Mouse (Mus musculus) kidney, postnatal 0 days (tissue): Measurements from ENCODE around the gene Ppp1r1c. TPM values are rescaled to one million over a fixed set of nuclear protein-coding genes. Genes with fewer than 3 reads are reported as not detected.

Experiments used
- ATAC-seq: fragments of 200-750 bp; cut with Nextera tagmentation; replicated peaks from 2 replicates; pipeline ENCODE4 v1.8.0; 2017; ENCODE audit warnings: low read depth, moderate number of reproducible peaks, moderate TSS enrichment, moderate library complexity; ENCODE audit not compliant: low FRiP score
- DNase-seq: peaks from one replicate; pipeline ENCODE4 v3.0.0-alpha.2; 2016; ENCODE audit warnings: low spot score
- H3K27ac ChIP-seq: fragments of 300-500 bp; sonication (generic); 2 replicates; pipeline ENCODE4 v1.5.1; 2014; ENCODE audit warnings: mild to moderate bottlenecking
- H3K27me3 ChIP-seq: fragments of 300-500 bp; sonication (generic); 2 replicates; pipeline ENCODE4 v1.6.1; 2014; ENCODE audit warnings: low read length, mixed read lengths; ENCODE audit not compliant: insufficient read depth
- H3K36me3 ChIP-seq: fragments of 300-500 bp; sonication (generic); 2 replicates; pipeline ENCODE4 v1.6.1; 2014; ENCODE audit warnings: low read length, mixed read lengths; ENCODE audit not compliant: insufficient read depth
- H3K4me1 ChIP-seq: fragments of 300-500 bp; sonication (generic); replicated peaks from 2 replicates; pipeline ENCODE4 v1.6.1; 2014; ENCODE audit warnings: antibody characterized with exemption, low read length, mixed read lengths; ENCODE audit not compliant: insufficient read depth
- H3K4me2 ChIP-seq: fragments of 300-500 bp; sonication (generic); 2 replicates; pipeline ENCODE4 v1.6.1; 2014; ENCODE audit warnings: mild to moderate bottlenecking, low read length, moderate library complexity, mixed read lengths
- H3K4me3 ChIP-seq: fragments of 300-500 bp; sonication (generic); replicated peaks from 2 replicates; pipeline ENCODE4 v1.5.1; 2014; ENCODE audit warnings: low read depth, low read length
- H3K9ac ChIP-seq: fragments of 300-500 bp; sonication (generic); 2 replicates; pipeline ENCODE4 v1.6.1; 2014; ENCODE audit warnings: low read depth, low read length
- H3K9me3 ChIP-seq: fragments of 300-500 bp; sonication (generic); replicated peaks from 2 replicates; pipeline ENCODE4 v1.6.1; 2016; ENCODE audit warnings: low read length, inconsistent platforms, mixed read lengths
- CTCF ChIP-seq: IDR thresholded peaks from 2 replicates; pipeline ENCODE4 v1.5.1; 2016; ENCODE audit warnings: antibody characterized with exemption, low read depth, mild to moderate bottlenecking, moderate library complexity
- WGBS: fragments of 180-500 bp; shearing (Covaris S2); extraction: QIAGEN DNeasy Blood & Tissue Kit; methylation state at CpG from one replicate; pipeline ENCODE4 v1.1.7; 2014; 5-methylcytosine and 5-hydroxymethylcytosine counted together
- polyA plus RNA-seq: library from polyadenylated mRNA; unstranded; fragments of >200 nt; fragmentation: Nextera tagmentation; extraction: Ambion mirVana; gene quantifications from 2 replicates; pipeline ENCODE4 v1.2.1, GENCODE M21; 2015

Ppp1r1c gene
- polyA plus RNA-seq, 1 experiment from 2014 or later: 0.16 TPM

DNA sequence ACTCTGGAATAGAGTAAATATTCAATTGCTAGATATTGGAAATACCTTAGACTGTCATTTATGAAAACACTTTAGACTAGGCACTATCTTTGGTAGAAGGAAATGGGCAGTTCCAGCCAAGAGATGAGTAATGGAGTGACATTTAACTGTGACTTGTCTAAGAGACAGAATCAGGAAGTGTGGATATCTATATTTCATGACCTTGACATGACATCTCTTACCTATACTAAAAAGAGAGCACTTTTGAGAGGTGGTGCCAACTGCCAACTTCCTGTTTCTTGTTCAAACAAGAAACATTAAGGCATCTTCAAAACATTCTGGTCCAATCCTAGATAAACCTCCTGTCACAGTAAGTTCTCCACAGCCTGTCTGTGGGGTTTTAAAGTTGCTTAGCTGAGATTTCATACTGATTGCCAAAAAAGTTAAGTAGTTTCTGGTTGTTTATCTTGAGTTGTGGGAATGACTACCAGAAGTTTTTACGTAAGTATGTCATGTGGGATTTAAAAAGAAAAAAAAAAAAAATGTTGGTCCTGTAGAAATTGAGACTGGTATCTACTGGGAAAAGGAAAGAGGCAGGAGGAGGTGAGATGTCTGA is 29.8 kb upstream of the Ppp1r1c start:
- no peak overlapping the region for H3K4me2 ChIP-seq
- no peaks in the 10 kb centered on the region for H3K4me1 ChIP-seq
- ATAC-seq (no peak), DNase-seq (no peak)
- no peak overlapping the region for H3K4me3 ChIP-seq
- whole genome bisulfite sequencing: 76% methylated on average over 1 of the region's 1 CpGs
- peaks cover 4% of the 10 kb centered on the region; the same call in 1 of the 2 replicates for H3K36me3 ChIP-seq
- no peak overlapping the region for H3K9ac ChIP-seq
- no peaks in the 10 kb centered on the region for H3K9me3 ChIP-seq
- H3K27ac ChIP-seq: no peak overlapping the region
- H3K27me3 ChIP-seq: no peaks in the 10 kb centered on the region
- no peak for TF ChIP-seq CTCF

GRCm38 (mm10) chr2:79681672-79682071 is 25.9 kb upstream of the Ppp1r1c start:
- Histone ChIP-seq H3K27ac (no peak overlapping the region), H3K9me3 (no peaks in the 10 kb centered on the region), H3K9ac (no peak overlapping the region), H3K4me3 (no peak overlapping the region), H3K4me2 (no peak overlapping the region), H3K27me3 (no peaks in the 10 kb centered on the region), H3K4me1 (no peaks in the 10 kb centered on the region), H3K36me3 (0 out of 2 replicates have a peak, but pooled peaks cover 2% of the 10 kb centered on the region)
- WGBS: 77% methylated on average over 4 of the region's 4 CpGs
- no peak for TF ChIP-seq CTCF
- DNase-seq (no peak), ATAC-seq (no peak)

DNA sequence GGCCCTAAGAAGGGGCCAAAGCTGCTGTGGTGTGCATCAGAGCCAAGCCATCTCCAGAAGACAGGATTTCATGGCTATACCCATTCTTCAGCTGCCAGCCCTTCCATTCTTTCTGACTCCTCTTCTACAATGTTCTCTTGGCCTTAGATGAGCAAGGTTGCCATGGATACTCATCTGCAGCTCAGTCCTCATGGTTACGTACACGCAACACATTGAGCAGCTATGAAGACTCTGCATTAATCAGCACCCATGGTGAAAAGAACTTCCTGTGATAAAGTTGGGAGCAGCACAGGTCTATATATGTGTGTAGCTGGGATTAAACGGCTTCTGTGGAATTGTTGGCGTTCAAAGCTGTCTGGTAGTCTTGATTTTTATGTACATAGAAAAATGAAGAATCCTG is 24.3 kb upstream of the Ppp1r1c start:
- ATAC-seq (no peak), DNase-seq (no peak)
- H3K4me2 ChIP-seq: no peak overlapping the region

GRCm38 (mm10) chr2:79690838-79691237 is 16.7 kb upstream of the Ppp1r1c start:
- no peak overlapping the region for H3K4me3 ChIP-seq
- H3K27ac ChIP-seq: no peak overlapping the region
- no peak for ATAC-seq
- no peak overlapping the region for H3K9ac ChIP-seq
- no peak for DNase-seq
- H3K4me1 ChIP-seq: no peaks in the 10 kb centered on the region
- H3K4me2 ChIP-seq: no peak overlapping the region
- H3K27me3 ChIP-seq: no peaks in the 10 kb centered on the region
- H3K36me3 ChIP-seq: no peaks in the 10 kb centered on the region
- H3K9me3 ChIP-seq: no peaks in the 10 kb centered on the region
- no peak for TF ChIP-seq CTCF
- WGBS: 38% methylated on average over 3 of the region's 3 CpGs

More for the DNA sequence above, 24.3 kb upstream of the Ppp1r1c start:
- Histone ChIP-seq H3K4me1 (no peaks in the 10 kb centered on the region), H3K27ac (no peak overlapping the region), H3K9ac (no peak overlapping the region), H3K27me3 (no peaks in the 10 kb centered on the region), H3K9me3 (no peaks in the 10 kb centered on the region), H3K4me3 (no peak overlapping the region), H3K36me3 (0 out of 2 replicates have a peak, but pooled peaks cover 2% of the 10 kb centered on the region)
- 95% methylated on average over 4 of the region's 4 CpGs for WGBS
- TF ChIP-seq CTCF: no peak

GRCm38 (mm10) chr2:79695190-79695589 is 12.4 kb upstream of the Ppp1r1c start:
- H3K36me3 ChIP-seq: no peaks in the 10 kb centered on the region
- H3K9ac ChIP-seq: no peak overlapping the region
- peak; percentile 29 for DNase-seq
- TF ChIP-seq CTCF: no peak
- no peak for ATAC-seq
- no peaks in the 10 kb centered on the region for H3K9me3 ChIP-seq
- no peak overlapping the region for H3K4me2 ChIP-seq
- H3K27ac ChIP-seq: no peak overlapping the region
- 63% methylated on average over 4 of the region's 4 CpGs for WGBS
- no peaks in the 10 kb centered on the region for H3K27me3 ChIP-seq
- H3K4me1 ChIP-seq: no peaks in the 10 kb centered on the region
- no peak overlapping the region for H3K4me3 ChIP-seq

GRCm38 (mm10) chr2:79695939-79696338 is 11.6 kb upstream of the Ppp1r1c start:
- no peak for TF ChIP-seq CTCF
- 78% methylated on average over 12 of the region's 12 CpGs for WGBS
- Histone ChIP-seq H3K4me3 (no peak overlapping the region), H3K4me1 (no peaks in the 10 kb centered on the region), H3K27ac (no peak overlapping the region), H3K36me3 (no peaks in the 10 kb centered on the region), H3K4me2 (no peak overlapping the region), H3K9ac (no peak overlapping the region), H3K27me3 (no peaks in the 10 kb centered on the region), H3K9me3 (no peaks in the 10 kb centered on the region)
- no peak for ATAC-seq
- no peak for DNase-seq
